ENCODE assay signal across 13 mouse cellular contexts in genomic region chr13:27031101-27031852, GRCm38 (mm10). TPM values are rescaled to one million over a fixed set of nuclear protein-coding genes. Genes with fewer than 3 reads are reported as not detected.
DNase-seq lines count a peak whose midpoint lies in the region; ATAC-seq and TF ChIP-seq lines count a peak whose summit lies in the region.
"Had no signal": no experiment of that assay in that cellular context is flagged by ENCODE, and none has a peak within 500 bp of the region (broad histone marks: within the 10 kb centered on the region; RNA-seq: fewer than 3 reads in every experiment).

No protein-coding gene starts in this region.

- H3K4me1 ChIP-seq in kidney, embryonic 16.5 days (ENCODE audit: insufficient read depth, low read length) = peaks cover 15% of the 10 kb centered on the region
- peaks cover 29% of the 10 kb centered on the region for H3K4me1 ChIP-seq in embryonic facial prominence, embryonic 10.5 days
- peaks cover 23% of the 10 kb centered on the region for H3K4me1 ChIP-seq in limb, embryonic 10.5 days
- H3K4me1 ChIP-seq: heart, embryonic 12.5 days had no signal

- no peak overlapping the region for H3K4me3 ChIP-seq in kidney, embryonic 16.5 days (ENCODE audit: low read length)
- H3K4me3 ChIP-seq in embryonic facial prominence, embryonic 10.5 days = no peak overlapping the region
- H3K4me3 ChIP-seq in limb, embryonic 10.5 days = no peak overlapping the region
- no peak overlapping the region for H3K4me3 ChIP-seq in left cerebral cortex, adult 2 months
- H3K4me3 ChIP-seq: heart, embryonic 12.5 days; lung, embryonic 15.5 days had no signal

- no peak overlapping the region for H3K9ac ChIP-seq in kidney, embryonic 16.5 days (replicated peaks; ENCODE audit: low read length)
- H3K9ac ChIP-seq: heart, embryonic 12.5 days; lung, embryonic 15.5 days had no signal

- H3K9me3 ChIP-seq in kidney, embryonic 16.5 days (ENCODE audit: low read length) = no peaks in the 10 kb centered on the region
- H3K9me3 ChIP-seq in embryonic facial prominence, embryonic 10.5 days = no peaks in the 10 kb centered on the region
- H3K9me3 ChIP-seq in limb, embryonic 10.5 days (replicated peaks) = no peaks in the 10 kb centered on the region
- H3K9me3 ChIP-seq: heart, embryonic 12.5 days; lung, embryonic 15.5 days had no signal

- peak; percentile 69; the same call in 1 of the 2 replicates for ATAC-seq in kidney, embryonic 16.5 days (ENCODE audit: low FRiP score, low TSS enrichment)

- WGBS in kidney, embryonic 16.5 days = 28% methylated on average over 4 of the region's 4 CpGs
- WGBS in embryonic facial prominence, embryonic 10.5 days = 10% methylated on average over 4 of the region's 4 CpGs
- 23% methylated on average over 4 of the region's 4 CpGs for WGBS in limb, embryonic 10.5 days

- TF ChIP-seq CTCF in left cerebral cortex, adult 2 months (IDR thresholded peaks at IDR 0.05) = no peak

- no peak for DNase-seq in kidney, adult 18-20 months
- peak; percentile 68 for DNase-seq in embryonic facial prominence, embryonic 10.5 days (ENCODE audit: low spot score)
- no peak for DNase-seq in limb, embryonic 10.5 days (ENCODE audit: low spot score)
- DNase-seq in retina, embryonic 14.5 days (ENCODE audit: low spot score) = peak; percentile 22
- DNase-seq in testis, postnatal 14 days (ENCODE audit: low spot score) = no peak
- no peak for DNase-seq in left cerebral cortex, adult 2 months (ENCODE audit: extremely low spot score in 1 of 2, low spot score in 2 of 2)
- DNase-seq in right cerebral cortex, postnatal 4 days = no peak
- DNase-seq: adrenal gland, postnatal 14 days had no signal

- H3K27me3 ChIP-seq in kidney, embryonic 16.5 days (ENCODE audit: insufficient read depth, low read length) = no peaks in the 10 kb centered on the region
- no peaks in the 10 kb centered on the region for H3K27me3 ChIP-seq in embryonic facial prominence, embryonic 10.5 days (replicated peaks; ENCODE audit: low read depth, poor library complexity, severe bottlenecking)
- no peaks in the 10 kb centered on the region for H3K27me3 ChIP-seq in limb, embryonic 10.5 days (ENCODE audit: low read depth, poor library complexity, severe bottlenecking)
- H3K27me3 ChIP-seq: heart, embryonic 12.5 days; lung, embryonic 15.5 days had no signal

- peak overlapping the region; percentile 38; the same call in 1 of the 2 replicates for H3K27ac ChIP-seq in kidney, embryonic 16.5 days (ENCODE audit: low read length)
- H3K27ac ChIP-seq in embryonic facial prominence, embryonic 10.5 days (replicated peaks) = peak overlapping the region; percentile 72
- H3K27ac ChIP-seq in limb, embryonic 10.5 days = peak overlapping the region; percentile 77
- no peak overlapping the region for H3K27ac ChIP-seq in left cerebral cortex, adult 2 months
- H3K27ac ChIP-seq: lung, embryonic 15.5 days had no signal

- intact Hi-C loops in left cerebral cortex, adult 2 months (cut with DNase I) = no loop called here

- no peaks in the 10 kb centered on the region for H3K36me3 ChIP-seq in kidney, embryonic 16.5 days (ENCODE audit: insufficient read depth, low read length)
- no peaks in the 10 kb centered on the region for H3K36me3 ChIP-seq in embryonic facial prominence, embryonic 10.5 days (replicated peaks)
- no peaks in the 10 kb centered on the region for H3K36me3 ChIP-seq in limb, embryonic 10.5 days
- H3K36me3 ChIP-seq: heart, embryonic 12.5 days; lung, embryonic 15.5 days had no signal

- no peak overlapping the region for H3K4me2 ChIP-seq in kidney, embryonic 16.5 days (replicated peaks; ENCODE audit: low read depth, low read length)
- H3K4me2 ChIP-seq: heart, embryonic 12.5 days; lung, embryonic 15.5 days had no signal

RNA-seq across cellular contexts. Expression of gene Prl, which starts 26.1 kb away (rescaled TPM):
- polyA plus RNA-seq in kidney, embryonic 16.5 days (2015; fragmentation: Nextera tagmentation; extraction: Ambion mirVana) = not detected in 2 replicates
- polyA plus RNA-seq in embryonic facial prominence, embryonic 10.5 days (2016; fragmentation: Nextera tagmentation; extraction: Ambion mirVana) = not detected in 2 replicates
- not detected in 2 replicates for polyA plus RNA-seq in limb, embryonic 10.5 days (2016; fragmentation: Nextera tagmentation; extraction: Ambion mirVana)
- total RNA-seq in left cerebral cortex, adult 2 months (2021) = not detected
- total RNA-seq: adrenal gland, postnatal 14 days; common myeloid progenitor, adult 5-6 weeks; MEL had no signal
- polyA plus RNA-seq: heart, embryonic 12.5 days; lung, embryonic 15.5 days had no signal

Comparison
In these comparisons a context has a peak if more than half of its experiments do, and no peak if none do; other contexts are left out.
1. DNase-seq: peak in embryonic facial prominence, embryonic 10.5 days (single experiment) and retina, embryonic 14.5 days (single experiment); none in kidney, adult 18-20 months (single experiment), limb, embryonic 10.5 days (single experiment), testis, postnatal 14 days (single experiment), left cerebral cortex, adult 2 months (0 of 2) and right cerebral cortex, postnatal 4 days (single experiment).